Mouse (Mus musculus) G1E (cell line): ENCODE measurements around the gene Flad1. TPM values are rescaled to one million over a fixed set of nuclear protein-coding genes. Genes with fewer than 3 reads are reported as not detected.

Experiments used
- ATAC-seq: 2 replicates; pipeline ENCODE4 v1.8.0; 2016; ENCODE audit warnings: mild to moderate bottlenecking; ENCODE audit not compliant: insufficient number of reproducible peaks, poor library complexity, low FRiP score, severe bottlenecking; ENCODE audit errors: extremely low read depth
- DNase-seq: peaks from one replicate; pipeline ENCODE4 v3.0.0; 2012; ENCODE audit warnings: low spot score
- H3K27me3 ChIP-seq: 2 replicates; pipeline ENCODE4 v1.6.1; 2012; ENCODE audit warnings: mild to moderate bottlenecking, low read length, inconsistent platforms; ENCODE audit not compliant: insufficient read depth
- H3K36me3 ChIP-seq: replicated peaks from 2 replicates; pipeline ENCODE3; 2012; ENCODE audit warnings: mild to moderate bottlenecking, inconsistent platforms
- H3K4me1 ChIP-seq: 2 replicates; pipeline ENCODE4 v1.6.1; 2012; ENCODE audit warnings: low read depth, low read length, inconsistent platforms, mixed read lengths; ENCODE audit not compliant: insufficient read depth
- H3K4me3 ChIP-seq: 2 replicates; pipeline ENCODE4 v1.5.1; 2012; ENCODE audit warnings: low read depth, mild to moderate bottlenecking, inconsistent platforms, low read length, moderate library complexity, mixed read lengths
- H3K9me3 ChIP-seq: replicated peaks from 2 replicates; pipeline ENCODE4 v1.6.1; 2012; ENCODE audit warnings: inconsistent platforms
- CTCF ChIP-seq: IDR thresholded peaks from 2 replicates; pipeline ENCODE4 v1.5.1; 2012; ENCODE audit warnings: low read depth, low read length, inconsistent platforms, mixed read lengths
- GATA1 ChIP-seq: IDR thresholded peaks from 2 replicates; pipeline ENCODE4 v1.6.1; 2012; ENCODE audit warnings: borderline replicate concordance, low read length, inconsistent platforms, mixed read lengths
- GATA2 ChIP-seq: IDR thresholded peaks from 2 replicates; pipeline ENCODE4 v1.6.1; 2012; ENCODE audit warnings: low read depth, low read length, inconsistent platforms, borderline replicate concordance
- POLR2AphosphoS5 ChIP-seq: IDR thresholded peaks from 2 replicates; pipeline ENCODE4 v1.6.1; 2012; ENCODE audit warnings: low read depth, low read length, inconsistent platforms; ENCODE audit not compliant: insufficient replicate concordance
- TAL1 ChIP-seq: conservative IDR thresholded peaks from 2 replicates; pipeline ENCODE4 v1.6.1; 2012; ENCODE audit warnings: low read depth, low read length, inconsistent platforms, mixed read lengths
- polyA plus RNA-seq: library from polyadenylated mRNA; stranded (reverse); fragments of >175 nt; gene quantifications from 2 replicates; pipeline ENCODE4 v1.2.3, GENCODE M21; 2012
- total RNA-seq, 2 experiments: library from RNA; stranded (forward) in 1 of 2; stranded (reverse) in 1 of 2; fragments of 200-1000 nt in 1 of 2; fragments of >200 nt in 1 of 2; fragmentation: Nextera tagmentation in 1 of 2; gene quantifications; 2 replicates each; pipeline ENCODE4 v1.2.3; 2014 to 2017

Gene Flad1
- total and polyA plus RNA-seq, 3 experiments: 17.8 to 22.0 (median 18.0) TPM

DNA sequence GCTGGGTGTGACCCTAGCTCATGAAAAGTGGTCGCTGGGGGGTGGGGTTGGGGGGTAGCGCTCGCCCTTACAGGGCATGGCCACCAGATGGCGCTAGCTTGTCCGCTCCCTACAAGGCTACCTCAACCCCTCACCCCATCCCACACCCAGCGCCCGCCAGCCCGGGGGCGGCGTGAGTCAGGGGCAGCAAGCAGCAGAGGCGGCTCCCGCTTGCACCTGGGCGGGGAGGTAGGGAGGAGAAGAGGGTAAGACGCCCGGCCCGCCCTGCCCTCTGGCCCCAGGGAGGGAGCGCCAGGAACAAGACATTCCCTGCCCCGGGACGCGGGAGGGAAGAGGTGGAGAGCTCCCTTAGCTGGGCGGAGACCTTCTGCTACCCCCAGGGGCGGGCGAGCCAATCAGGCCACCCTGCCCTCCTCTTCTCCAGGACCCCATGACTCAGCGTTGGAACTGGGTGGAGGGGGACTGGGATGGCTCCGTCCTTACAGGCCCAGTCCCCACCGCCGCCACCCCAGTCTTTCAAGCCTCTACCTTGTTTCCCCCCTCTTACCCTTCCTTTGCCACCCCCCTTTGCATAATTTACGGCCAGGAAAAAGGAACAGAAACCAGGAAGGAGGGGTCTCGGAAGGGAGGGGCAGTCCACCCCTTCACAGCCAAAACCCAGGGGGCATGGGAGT lies 33.1 kb downstream of the Flad1 start:
- Histone ChIP-seq H3K4me3 (peak overlapping the region; percentile 68), H3K9me3 (no peaks in the 10 kb centered on the region), H3K27me3 (peaks cover 1% of the 10 kb centered on the region; the same call in 1 of the 2 replicates), H3K36me3 (peaks cover 75% of the 10 kb centered on the region), H3K4me1 (peaks cover 49% of the 10 kb centered on the region)
- ATAC-seq (peak; percentile 34), DNase-seq (peak; percentile 88)
- TF ChIP-seq CTCF: peak; percentile 76
- TF ChIP-seq GATA1: no peak

DNA sequence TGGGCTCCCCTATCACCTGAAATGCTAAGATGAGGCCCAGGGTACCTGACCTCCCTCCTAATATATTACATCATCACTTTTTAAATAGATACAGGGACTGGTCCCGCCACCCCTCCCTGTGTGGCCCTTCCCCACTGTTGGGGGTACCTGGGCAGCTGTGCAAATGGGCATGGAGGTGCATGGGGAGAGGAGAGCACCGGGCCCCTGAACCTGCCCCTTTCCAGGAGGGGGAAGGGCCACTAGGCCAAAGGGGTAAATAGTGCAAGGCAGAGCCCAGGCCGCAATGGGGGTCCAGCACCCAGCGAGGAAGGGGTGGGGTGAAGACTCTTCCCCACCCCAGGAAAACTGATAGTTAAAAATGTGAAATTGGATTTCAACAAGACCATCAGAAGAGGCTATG lies 33.8 kb downstream of the Flad1 start:
- Histone ChIP-seq H3K4me3 (peak overlapping the region; percentile 68; the same call in 1 of the 2 replicates), H3K27me3 (peaks cover 7% of the 10 kb centered on the region; the same call in 1 of the 2 replicates), H3K4me1 (peaks cover 45% of the 10 kb centered on the region), H3K9me3 (no peaks in the 10 kb centered on the region), H3K36me3 (peaks cover 68% of the 10 kb centered on the region)
- TF ChIP-seq TAL1: no peak
- no peak for TF ChIP-seq GATA1
- no peak for TF ChIP-seq POLR2AphosphoS5
- no peak for TF ChIP-seq CTCF
- TF ChIP-seq GATA2: no peak
- no peak for DNase-seq
- no peak for ATAC-seq

DNA sequence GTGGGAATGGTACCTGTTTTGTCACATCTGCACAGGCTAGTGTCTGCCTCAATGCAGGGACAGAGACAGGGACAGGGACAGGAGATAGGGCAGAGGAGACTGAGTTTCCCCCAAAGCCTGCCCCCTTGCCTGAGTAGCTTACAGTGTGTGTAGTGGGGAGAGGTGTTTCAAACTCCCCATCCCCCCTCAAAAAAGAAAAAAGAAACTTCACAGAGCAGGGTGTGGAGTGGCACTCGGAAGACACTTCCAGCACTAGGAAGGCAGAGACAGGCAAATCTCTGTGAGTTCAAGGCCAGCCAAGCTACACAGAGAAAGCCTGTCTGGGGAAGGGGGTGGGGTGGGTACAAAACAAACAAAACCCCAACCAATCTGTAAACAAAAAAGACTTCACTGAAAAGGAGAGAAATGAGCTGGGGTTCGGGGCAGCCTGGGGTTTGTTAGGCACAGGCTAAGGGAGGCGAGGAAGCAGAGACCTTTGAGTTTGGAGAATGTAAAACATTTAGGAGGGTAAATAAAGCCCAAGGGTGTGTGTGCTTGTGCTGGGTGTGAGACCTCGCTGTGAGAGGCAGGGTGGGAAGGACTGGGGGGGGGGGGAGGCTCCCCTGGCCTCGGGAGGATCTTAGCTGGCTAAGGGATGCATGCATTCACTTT lies 38.0 kb downstream of the Flad1 start:
- H3K4me1 ChIP-seq: peaks cover 24% of the 10 kb centered on the region
- no peaks in the 10 kb centered on the region for H3K9me3 ChIP-seq
- ATAC-seq: no peak
- no peak overlapping the region for H3K4me3 ChIP-seq
- peaks cover 27% of the 10 kb centered on the region for H3K36me3 ChIP-seq
- no peak for DNase-seq
- H3K27me3 ChIP-seq: peaks cover 15% of the 10 kb centered on the region
- no peak for TF ChIP-seq GATA1
- no peak for TF ChIP-seq POLR2AphosphoS5
- TF ChIP-seq TAL1: no peak

DNA sequence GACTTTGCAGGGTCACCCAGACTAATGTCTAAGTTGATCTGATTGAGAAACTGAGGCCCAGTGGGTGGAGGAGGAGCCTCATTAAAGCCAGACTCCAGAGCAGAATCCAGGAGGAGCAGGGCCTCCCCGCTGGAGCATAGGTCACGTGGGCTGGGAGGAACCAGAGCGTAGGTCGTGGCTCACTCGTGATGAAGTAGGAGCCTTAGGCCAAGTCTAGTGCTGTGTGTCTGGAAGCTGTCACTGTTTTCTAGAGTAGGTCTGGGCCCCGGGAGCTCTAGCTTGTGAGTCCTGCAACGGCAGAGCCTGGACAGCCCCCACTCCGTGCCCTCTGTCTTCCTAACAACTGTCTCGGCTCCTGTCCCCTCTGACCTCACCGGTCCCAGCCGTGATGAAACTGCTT lies 44.3 kb downstream of the Flad1 start:
- TF ChIP-seq GATA1: no peak
- no peak for TF ChIP-seq CTCF
- TF ChIP-seq TAL1: no peak
- no peak for TF ChIP-seq GATA2
- no peak for TF ChIP-seq POLR2AphosphoS5
- peaks cover 51% of the 10 kb centered on the region for H3K27me3 ChIP-seq
- no peak for ATAC-seq
- H3K9me3 ChIP-seq: no peaks in the 10 kb centered on the region
- DNase-seq: no peak
- H3K4me3 ChIP-seq: no peak overlapping the region
- H3K36me3 ChIP-seq: no peaks in the 10 kb centered on the region
- peaks cover 5% of the 10 kb centered on the region; the same call in 1 of the 2 replicates for H3K4me1 ChIP-seq

DNA sequence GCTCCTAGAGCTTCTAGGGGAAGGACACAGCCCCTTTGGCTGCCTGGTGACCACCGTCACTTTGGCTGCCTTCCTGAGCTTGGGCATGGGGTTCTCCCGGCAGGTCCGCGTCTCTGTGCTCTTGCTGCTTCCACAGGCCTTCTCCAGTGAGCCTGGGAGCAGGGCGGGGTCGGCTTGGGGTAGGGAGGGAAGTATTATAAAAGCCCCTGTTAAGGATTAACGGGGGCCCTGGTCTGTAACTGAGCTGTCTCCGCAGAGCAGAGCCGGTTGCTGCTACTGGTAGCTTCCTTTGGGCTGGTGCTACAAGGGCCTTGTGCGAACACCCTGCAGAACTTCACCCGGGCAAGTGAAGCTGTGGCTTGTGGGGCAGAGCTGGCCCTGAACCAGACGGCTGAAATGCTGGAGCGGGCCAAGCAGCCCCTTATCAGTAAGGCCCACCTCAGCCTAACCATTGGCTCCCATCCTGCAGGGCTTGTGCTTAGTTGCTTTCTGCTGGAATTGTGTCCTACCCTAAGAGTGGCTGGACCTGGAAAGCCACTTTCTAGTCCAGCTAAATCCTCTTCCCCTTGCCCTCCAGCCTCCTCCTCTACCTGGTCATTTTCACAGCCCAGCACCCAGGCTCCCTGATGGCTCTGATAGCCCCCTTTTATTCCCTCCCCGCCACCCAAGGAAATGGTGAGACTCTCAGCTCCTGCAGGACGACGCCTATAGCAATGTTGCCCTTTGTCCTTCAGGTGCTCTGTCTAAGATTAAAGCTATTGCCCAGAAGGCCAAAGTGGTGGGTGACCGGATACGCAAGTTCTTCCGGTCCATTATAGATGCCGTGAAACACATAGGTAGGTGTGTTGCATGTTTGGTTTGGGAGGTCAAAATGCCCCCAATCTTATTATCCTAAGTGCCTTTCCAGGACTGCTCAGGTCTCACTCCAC lies 45.9 kb downstream of the Flad1 start:
- no peaks in the 10 kb centered on the region for H3K36me3 ChIP-seq
- DNase-seq (no peak), ATAC-seq (no peak)
- TF ChIP-seq GATA2 (no peak), CTCF (no peak), GATA1 (no peak), POLR2AphosphoS5 (no peak), TAL1 (no peak)
- peaks cover 4% of the 10 kb centered on the region; the same call in 1 of the 2 replicates for H3K4me1 ChIP-seq
- H3K9me3 ChIP-seq: no peaks in the 10 kb centered on the region
- H3K27me3 ChIP-seq: peaks cover 56% of the 10 kb centered on the region
- H3K4me3 ChIP-seq: no peak overlapping the region

DNA sequence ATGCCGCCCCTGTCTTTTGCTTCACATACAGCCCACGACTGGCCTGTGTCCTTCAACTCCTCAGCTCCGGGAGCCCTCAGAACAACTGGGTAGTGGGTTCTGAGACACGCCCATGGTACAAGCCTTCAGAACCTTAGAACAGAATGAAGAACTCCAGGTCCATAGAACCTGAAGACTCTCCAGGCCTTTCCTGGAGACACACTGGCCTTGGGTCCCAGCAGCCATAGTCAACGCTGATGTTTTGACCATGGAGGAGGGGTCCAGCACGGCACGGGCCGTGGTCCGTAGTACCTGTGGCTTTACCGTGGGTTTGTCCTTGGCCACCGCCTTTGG lies 46.6 kb downstream of the Flad1 start, which contains the start of gene Dcst1:
Gene Dcst1, minus strand, starts transcription at position 101 of the 333 bp plus-strand sequence.
- peaks cover 62% of the 10 kb centered on the region for H3K27me3 ChIP-seq
- no peak within 1 kb of the TSS for H3K4me3 ChIP-seq
- no peaks in the 10 kb centered on the region for H3K36me3 ChIP-seq
- ATAC-seq (no peak), DNase-seq (no peak)
- TF ChIP-seq POLR2AphosphoS5 (no peak), GATA1 (no peak), TAL1 (no peak), CTCF (no peak), GATA2 (no peak)
- H3K4me1 ChIP-seq: no peaks in the 10 kb centered on the region
- H3K9me3 ChIP-seq: no peaks in the 10 kb centered on the region
